Comparison of ENCODE assay signal across 10 mouse cellular contexts in the genomic region with DNA sequence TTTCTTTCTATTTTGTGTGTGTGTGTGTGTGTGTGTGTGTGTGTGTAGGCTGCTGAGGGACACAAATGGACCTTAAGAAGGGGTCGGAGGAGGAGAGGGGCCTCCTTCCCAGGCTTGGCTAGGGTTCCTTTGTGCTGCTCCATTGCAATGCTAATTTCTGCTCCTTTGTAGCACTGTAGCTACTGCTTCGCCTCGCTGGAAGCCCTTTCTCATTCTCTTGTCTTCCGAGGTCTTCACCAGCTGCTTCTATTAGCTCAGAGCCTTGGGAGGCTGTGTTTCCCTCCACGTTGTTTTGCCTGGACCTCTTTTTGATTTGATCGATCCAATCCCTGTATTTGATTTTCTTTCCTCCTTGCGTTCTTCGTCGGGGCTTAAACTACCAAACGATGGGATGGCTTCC.
DNase-seq lines count a peak whose midpoint lies in the region; ATAC-seq and TF ChIP-seq lines count a peak whose summit lies in the region.
"Had no signal": no experiment of that assay in that cellular context is flagged by ENCODE, and none has a peak within 500 bp of the region (broad histone marks: within the 10 kb centered on the region; RNA-seq: fewer than 3 reads in every experiment).

No protein-coding gene starts in this region.

- no peaks in the 10 kb centered on the region; the same call in 1 of the 2 replicates for H3K9me3 ChIP-seq in forebrain, embryonic 11.5 days (ENCODE audit: control insufficient read depth, low read length)
- H3K9me3 ChIP-seq in hindbrain, postnatal 0 days (ENCODE audit: low read length), result peaks cover 3% of the 10 kb centered on the region
- no peaks in the 10 kb centered on the region for H3K9me3 ChIP-seq in neural tube, embryonic 14.5 days (ENCODE audit: control insufficient read depth, low read length)
- peaks cover 11% of the 10 kb centered on the region for H3K9me3 ChIP-seq in heart, embryonic 12.5 days (replicated peaks)

- H3K4me1 ChIP-seq in forebrain, embryonic 11.5 days (replicated peaks; ENCODE audit: control insufficient read depth, insufficient read depth, low read length), result peaks cover 5% of the 10 kb centered on the region
- no peaks in the 10 kb centered on the region for H3K4me1 ChIP-seq in hindbrain, postnatal 0 days (ENCODE audit: insufficient read depth, low read length)
- no peaks in the 10 kb centered on the region; the same call in 1 of the 2 replicates for H3K4me1 ChIP-seq in neural tube, embryonic 14.5 days (ENCODE audit: control insufficient read depth, insufficient read depth, low read length)
- 0 out of 2 replicates have a peak, but pooled peaks cover 4% of the 10 kb centered on the region for H3K4me1 ChIP-seq in heart, embryonic 12.5 days (replicated peaks)

- TF ChIP-seq CTCF in hindbrain, postnatal 0 days (IDR thresholded peaks at IDR 0.05; ENCODE audit: low read depth), result no peak

- peak overlapping the region; percentile 12; the same call in 1 of the 2 replicates for H3K9ac ChIP-seq in forebrain, embryonic 11.5 days (ENCODE audit: low read length)
- no peak overlapping the region for H3K9ac ChIP-seq in hindbrain, postnatal 0 days (replicated peaks; ENCODE audit: low read length)
- no peak overlapping the region for H3K9ac ChIP-seq in neural tube, embryonic 14.5 days (replicated peaks; ENCODE audit: low read depth, low read length)
- H3K9ac ChIP-seq in heart, embryonic 12.5 days, result no peak overlapping the region

- no peak overlapping the region for H3K4me2 ChIP-seq in forebrain, embryonic 11.5 days (ENCODE audit: low read depth, low read length, severe bottlenecking)
- H3K4me2 ChIP-seq in hindbrain, postnatal 0 days (ENCODE audit: low read depth, low read length), result peak overlapping the region; percentile 26
- H3K4me2 ChIP-seq in neural tube, embryonic 14.5 days (ENCODE audit: low read depth, low read length), result no peak overlapping the region
- no peak overlapping the region for H3K4me2 ChIP-seq in heart, embryonic 12.5 days

- peak; percentile 95 for ATAC-seq in forebrain, embryonic 11.5 days (replicated peaks; ENCODE audit: low FRiP score)
- ATAC-seq in hindbrain, postnatal 0 days, result 0 out of 2 replicates have a peak, but pooled peaks have one; percentile 32
- ATAC-seq in neural tube, embryonic 14.5 days (ENCODE audit: low read depth), result peak; percentile 51; the same call in 1 of the 2 replicates
- no peak for ATAC-seq in heart, embryonic 12.5 days (ENCODE audit: insufficient number of reproducible peaks, low FRiP score)

- H3K27me3 ChIP-seq in forebrain, embryonic 11.5 days (ENCODE audit: control insufficient read depth, insufficient read depth, low read length), result no peaks in the 10 kb centered on the region
- H3K27me3 ChIP-seq in hindbrain, postnatal 0 days (ENCODE audit: insufficient read depth, low read length), result no peaks in the 10 kb centered on the region
- H3K27me3 ChIP-seq in neural tube, embryonic 14.5 days (ENCODE audit: control insufficient read depth, insufficient read depth, low read length), result no peaks in the 10 kb centered on the region
- no peaks in the 10 kb centered on the region for H3K27me3 ChIP-seq in heart, embryonic 12.5 days (replicated peaks)

- peak overlapping the region; percentile 85 for H3K27ac ChIP-seq in forebrain, embryonic 11.5 days (ENCODE audit: low read depth, low read length)
- H3K27ac ChIP-seq in hindbrain, postnatal 0 days, result no peak overlapping the region; the same call in 1 of the 2 replicates
- H3K27ac ChIP-seq in neural tube, embryonic 14.5 days (ENCODE audit: low read depth, low read length), result no peak overlapping the region
- H3K27ac ChIP-seq in heart, embryonic 12.5 days (ENCODE audit: poor library complexity, severe bottlenecking), result no peak overlapping the region
- H3K27ac ChIP-seq: stomach, postnatal 0 days had no signal

- no peaks in the 10 kb centered on the region for H3K36me3 ChIP-seq in forebrain, embryonic 11.5 days (ENCODE audit: control insufficient read depth, insufficient read depth, low read length)
- no peaks in the 10 kb centered on the region for H3K36me3 ChIP-seq in hindbrain, postnatal 0 days (ENCODE audit: insufficient read depth, low read length)
- H3K36me3 ChIP-seq in neural tube, embryonic 14.5 days (ENCODE audit: control insufficient read depth, insufficient read depth, low read length), result no peaks in the 10 kb centered on the region
- H3K36me3 ChIP-seq in heart, embryonic 12.5 days, result no peaks in the 10 kb centered on the region

- no peak overlapping the region for H3K4me3 ChIP-seq in forebrain, embryonic 11.5 days (ENCODE audit: low read depth, low read length)
- no peak overlapping the region for H3K4me3 ChIP-seq in hindbrain, postnatal 0 days (ENCODE audit: low read length)
- no peak overlapping the region for H3K4me3 ChIP-seq in neural tube, embryonic 14.5 days (ENCODE audit: low read depth, low read length)
- H3K4me3 ChIP-seq in heart, embryonic 12.5 days, result no peak overlapping the region

- DNase-seq in right cerebral cortex, adult 2 months (ENCODE audit: low spot score in 2 of 2), result peak; percentile 9
- no peak for DNase-seq in right cerebral cortex, postnatal 36 days (ENCODE audit: low spot score in 2 of 2)
- DNase-seq in forebrain, embryonic 11.5 days (ENCODE audit: low spot score), result peak; percentile 69
- peak; percentile 44 for DNase-seq in hindbrain, postnatal 0 days (ENCODE audit: low spot score)
- no peak for DNase-seq in cerebellum, adult 11-12 months
- DNase-seq in gastrocnemius, adult 18-20 months (ENCODE audit: low spot score), result no peak
- DNase-seq: lung, adult 18-20 months had no signal

- 6% methylated on average over 10 of the region's 10 CpGs for WGBS in forebrain, embryonic 11.5 days
- WGBS in hindbrain, postnatal 0 days, result 10% methylated on average over 10 of the region's 10 CpGs
- WGBS in neural tube, embryonic 14.5 days, result 9% methylated on average over 10 of the region's 10 CpGs
- 49% methylated on average over 10 of the region's 10 CpGs for WGBS in heart, embryonic 12.5 days

Comparison
In these comparisons a context has a peak if more than half of its experiments do, and no peak if none do; other contexts are left out.
1. DNase-seq: peak in right cerebral cortex, adult 2 months (2 of 2), forebrain, embryonic 11.5 days (single experiment) and hindbrain, postnatal 0 days (single experiment); none in right cerebral cortex, postnatal 36 days (0 of 2), cerebellum, adult 11-12 months (single experiment) and gastrocnemius, adult 18-20 months (single experiment).